Mouse (Mus musculus): Measurements from ENCODE around the gene Gm2564. TPM values are rescaled to one million over a fixed set of nuclear protein-coding genes. Genes with fewer than 3 reads are reported as not detected.
"Not testable (repeated sequence)": the region's sequence is repeated elsewhere in the genome, so short reads cannot be mapped to it uniquely, and the experiment has no call there.

Gm2564 gene
- total RNA-seq (2017) = not detected in 2 replicates

GRCm38 (mm10) chr4:42629419-42629818, at the start of gene Gm2564:
Gm2564 (plus strand) TSS chr4:42629719.
- ATAC-seq (replicated peaks; ENCODE audit: low read depth, poor library complexity, severe bottlenecking) = not testable (repeated sequence)

- ATAC-seq (replicated peaks; ENCODE audit: low read depth, poor library complexity, severe bottlenecking) = not testable (repeated sequence)
Measured at GRCm38 (mm10) chr4:42611895-42612294, 17.6 kb upstream of the Gm2564 start, which contains the start of gene Gm10591. Gm10591 (plus strand) TSS chr4:42612195.

GRCm38 (mm10) chr4:42654951-42655350, 25.4 kb downstream of the Gm2564 start, which contains the start of gene Ccl27b:
Ccl27b (plus strand) TSS chr4:42655251.
- not testable (repeated sequence) for ATAC-seq (replicated peaks; ENCODE audit: low read depth, poor library complexity, severe bottlenecking)

DNA sequence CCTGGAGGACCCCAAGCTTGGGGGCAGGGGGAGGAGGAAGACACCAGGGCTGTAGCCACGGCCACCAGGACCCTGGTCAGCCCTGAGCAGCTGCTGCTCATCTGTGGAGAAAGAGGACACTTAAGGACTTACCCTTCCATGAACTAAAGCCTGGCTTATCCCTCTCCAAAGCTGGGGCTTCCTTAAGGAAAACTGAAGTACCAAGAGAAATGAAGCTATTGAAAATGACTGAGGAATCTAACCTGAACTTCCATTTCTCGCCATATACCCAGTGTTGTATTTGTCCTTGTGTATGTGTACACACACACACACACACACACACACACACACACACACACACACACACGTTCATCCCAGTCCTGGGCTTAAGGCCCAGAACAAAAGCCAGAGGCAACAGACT, 32.3 kb downstream of the Gm2564 start, which contains the start of gene Il11ra2:
Il11ra2 (minus strand) TSS at position 101 of the 400 bp plus-strand sequence.
- ATAC-seq (replicated peaks; ENCODE audit: low read depth, poor library complexity, severe bottlenecking) = not testable (repeated sequence)

DNA sequence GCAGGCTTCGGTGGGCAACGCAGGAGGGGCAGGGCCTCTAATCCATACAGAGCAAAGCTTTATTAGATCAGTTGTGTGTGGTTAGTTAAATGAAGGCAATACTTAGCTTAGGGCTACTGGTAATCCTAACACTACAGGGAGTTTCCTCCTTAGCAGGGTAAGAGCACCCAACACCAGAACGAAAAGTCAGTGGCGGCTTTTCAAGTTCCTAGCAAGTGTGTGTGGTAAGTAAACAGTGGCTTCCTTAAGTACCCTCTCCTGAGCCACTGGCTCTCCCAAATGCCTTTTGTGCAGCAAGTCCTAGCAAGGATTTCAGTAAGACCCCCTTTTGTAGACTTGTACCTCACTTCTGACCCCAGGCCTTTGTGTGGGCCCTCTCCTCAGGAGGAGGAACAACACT, 45.9 kb downstream of the Gm2564 start:
- ATAC-seq (replicated peaks; ENCODE audit: low read depth, poor library complexity, severe bottlenecking) = not testable (repeated sequence)

DNA sequence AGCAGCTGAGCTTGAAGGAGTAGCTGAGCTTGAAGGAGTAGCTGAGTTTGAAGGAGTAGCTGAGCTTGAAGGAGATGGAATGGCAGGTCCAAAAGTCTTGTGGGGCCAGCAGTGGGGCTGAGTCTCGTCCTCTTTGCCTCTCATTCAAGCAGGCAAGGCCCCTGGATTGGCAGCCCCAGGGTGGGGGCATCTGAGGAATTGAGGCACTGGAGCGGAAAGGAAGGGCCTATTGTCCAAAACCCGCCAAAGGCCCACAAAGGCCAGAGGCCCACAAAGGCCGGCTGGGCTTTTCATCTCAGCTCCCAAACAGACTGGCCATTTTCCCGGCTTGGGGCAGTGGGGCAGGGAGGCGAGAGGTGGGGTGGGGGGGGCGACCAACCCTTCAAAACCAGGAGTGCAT, 49.8 kb downstream of the Gm2564 start:
- ATAC-seq (replicated peaks; ENCODE audit: low read depth, poor library complexity, severe bottlenecking) = not testable (repeated sequence)

- ATAC-seq (replicated peaks; ENCODE audit: low read depth, poor library complexity, severe bottlenecking) = not testable (repeated sequence)
Measured at GRCm38 (mm10) chr4:42680374-42681356, 51.1 kb downstream of the Gm2564 start.

Other genes with a start within 250 kb of the Gm2564 start
- gene Gm21586, start 190.3 kb upstream of the Gm2564 start, total RNA-seq (2017) = not detected in 2 replicates
- gene Gm2163, start 163.0 kb upstream of the Gm2564 start, total RNA-seq (2017) = 0.18 and 0.49 TPM in 2 replicates
- gene Fam205a2, start 101.5 kb upstream of the Gm2564 start, total RNA-seq (2017) = 0.18 TPM in 1 of 2 replicates, not detected in the other
- gene Gm10591, start 17.5 kb upstream of the Gm2564 start, total RNA-seq (2017) = not detected in 2 replicates
- not detected in 2 replicates for gene Ccl27b, start 25.5 kb downstream of the Gm2564 start, total RNA-seq (2017)
- gene Il11ra2, start 32.2 kb downstream of the Gm2564 start, total RNA-seq (2017) = not detected in 2 replicates
- not detected in 2 replicates for gene 4930578G10Rik, start 105.8 kb downstream of the Gm2564 start, total RNA-seq (2017)
- gene Ccl19, start 126.9 kb downstream of the Gm2564 start, total RNA-seq (2017) = not detected in 2 replicates
- gene Ccl21a, start 144.3 kb downstream of the Gm2564 start, total RNA-seq (2017) = not detected in 2 replicates
- not detected in 2 replicates for gene Fam205a1, start 224.2 kb downstream of the Gm2564 start, total RNA-seq (2017)
- not detected in 2 replicates for gene Gm12394, start 227.1 kb downstream of the Gm2564 start, total RNA-seq (2017)
- gene Fam205c, start 244.5 kb downstream of the Gm2564 start, total RNA-seq (2017) = not detected in 2 replicates